Mouse (Mus musculus): Measurements from ENCODE around the gene Gm49392. TPM values are rescaled to one million over a fixed set of nuclear protein-coding genes. Genes with fewer than 3 reads are reported as not detected.
"Not testable (repeated sequence)": the region's sequence is repeated elsewhere in the genome, so short reads cannot be mapped to it uniquely, and the experiment has no call there.

The Gm49392 gene
- total RNA-seq (2021): under 1 TPM in 1 of 2 experiments, not detected in 1; 0.23 TPM

- DNase-seq (ENCODE audit: low spot score in 2 of 2); intact Hi-C loops (cut with DNase I): not testable (repeated sequence)
Observed at GRCm38 (mm10) chr13:60896794-60897193, at the start of gene Gm49392. TSS of gene Gm49392 (minus strand) at chr13:60896894.

DNA sequence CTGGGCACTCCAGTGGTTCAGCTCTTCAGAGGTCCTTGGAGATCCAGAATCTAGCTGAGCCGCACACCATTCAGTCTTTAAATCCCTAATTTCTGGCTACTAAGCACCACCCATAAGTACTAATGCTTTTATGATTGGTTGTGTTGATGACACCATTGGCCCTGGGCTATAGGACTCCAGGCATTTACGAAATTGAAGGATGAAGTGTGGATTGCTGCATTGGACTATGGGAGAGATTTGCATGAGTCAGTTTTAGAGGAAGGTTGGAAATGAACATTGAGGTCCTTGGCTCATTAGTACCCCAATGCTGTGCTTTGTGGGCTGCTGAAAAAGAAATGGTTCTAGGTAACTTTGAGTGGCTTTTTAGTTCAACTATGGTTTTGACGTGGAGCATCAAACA, 45.2 kb upstream of the Gm49392 start, which contains the start of gene Tpbpa:
TSS of gene Tpbpa (minus strand) at position 101 of the 400 bp plus-strand sequence.
- DNase-seq (ENCODE audit: low spot score in 2 of 2); intact Hi-C loops (cut with DNase I): not testable (repeated sequence)

DNA sequence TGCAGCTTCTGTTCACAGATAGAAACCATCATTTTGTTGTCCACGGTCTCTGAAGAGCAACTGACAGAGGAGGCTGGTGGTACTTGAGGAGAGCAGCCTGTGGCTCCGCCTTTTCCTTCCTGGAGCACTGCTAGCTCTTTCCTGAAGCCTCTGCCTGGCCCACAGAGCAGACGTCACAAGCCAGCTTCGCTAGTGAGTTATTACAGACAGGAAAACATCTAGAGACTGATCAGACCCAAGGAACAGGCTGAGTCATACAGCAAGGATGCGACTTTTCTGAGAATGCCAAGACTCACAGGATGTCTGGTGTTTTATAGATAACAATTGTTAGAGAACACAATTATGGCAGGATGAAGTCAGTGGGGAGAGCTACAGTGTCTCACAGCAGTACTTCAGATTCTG, 39.8 kb upstream of the Gm49392 start, which contains the start of the genes Gm49391 and Ctla2a:
TSS of gene Gm49391 (minus strand) at position 72 of the 402 bp plus-strand sequence.
TSS of gene Ctla2a (minus strand) at position 126 of the 402 bp plus-strand sequence.
- DNase-seq (ENCODE audit: low spot score in 2 of 2): no peak
- intact Hi-C loops (cut with DNase I): no loop called here

DNA sequence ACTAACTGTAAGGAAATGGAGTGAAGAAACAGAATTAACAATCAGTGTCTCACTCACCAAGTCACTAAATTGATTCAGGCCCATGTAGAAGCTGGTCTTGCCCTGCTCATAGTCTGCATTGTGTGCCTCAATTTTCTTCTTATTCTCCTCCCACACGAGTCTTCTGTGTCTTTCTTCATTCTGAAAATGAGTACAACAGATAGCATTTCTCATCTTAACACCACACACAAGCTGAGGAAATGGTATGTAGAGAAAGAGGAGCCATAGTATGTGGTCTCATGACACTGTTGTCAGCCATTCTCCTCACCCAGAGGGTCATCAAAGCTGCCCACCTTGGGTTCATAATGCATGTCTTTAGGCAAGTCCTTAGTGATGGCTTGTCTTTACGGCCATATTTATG, 38.8 kb upstream of the Gm49392 start, which contains the start of gene Gm49393:
TSS of gene Gm49393 (minus strand) at position 101 of the 400 bp plus-strand sequence.
- DNase-seq (ENCODE audit: low spot score in 2 of 2); intact Hi-C loops (cut with DNase I): not testable (repeated sequence)

- DNase-seq (ENCODE audit: low spot score in 2 of 2); intact Hi-C loops (cut with DNase I): not testable (repeated sequence)
Observed at GRCm38 (mm10) chr13:60904780-60905179, 8.1 kb upstream of the Gm49392 start, which contains the start of gene Tpbpb. TSS of gene Tpbpb (minus strand) at chr13:60904880.

DNA sequence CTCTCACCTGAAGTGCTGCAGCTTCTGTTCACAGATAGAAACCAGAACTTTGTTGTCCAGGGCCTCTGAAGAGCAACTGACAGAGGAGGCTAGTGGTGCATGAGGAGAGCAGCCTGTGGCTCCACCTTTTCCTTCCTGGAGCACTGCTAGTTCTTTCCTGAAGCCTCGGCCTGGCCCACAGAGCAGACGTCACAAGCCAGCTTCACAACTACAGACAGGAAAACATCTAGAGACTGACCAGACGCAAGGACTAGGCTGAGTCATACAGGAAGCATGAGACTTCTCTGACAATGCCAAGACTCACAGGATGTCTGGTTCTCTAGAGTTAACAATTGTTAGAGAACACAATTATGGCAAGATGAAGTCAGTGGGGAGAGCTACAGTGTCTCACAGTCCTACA, 634 bp upstream of the Gm49392 start, which contains the start of gene Ctla2b:
TSS of gene Ctla2b (minus strand) at position 120 of the 400 bp plus-strand sequence.
- peak in 1 of 2 experiments; percentile 3 for DNase-seq (ENCODE audit: low spot score in 2 of 2)
- intact Hi-C loops (cut with DNase I): no loop called here

GRCm38 (mm10) chr13:60895406-60896160, 1.1 kb downstream of the Gm49392 start:
- no peak for DNase-seq (ENCODE audit: low spot score in 2 of 2)
- intact Hi-C loops (cut with DNase I): no loop called here

GRCm38 (mm10) chr13:60892301-60892700, 4.4 kb downstream of the Gm49392 start:
- no peak for DNase-seq (ENCODE audit: low spot score in 2 of 2)
- intact Hi-C loops (cut with DNase I): no loop called here

GRCm38 (mm10) chr13:60864281-60864680, 32.4 kb downstream of the Gm49392 start, which contains the start of gene 4930486L24Rik:
TSS of gene 4930486L24Rik (minus strand) at chr13:60864475.
- DNase-seq (ENCODE audit: low spot score in 2 of 2): no peak
- intact Hi-C loops (cut with DNase I): no loop called here

DNA sequence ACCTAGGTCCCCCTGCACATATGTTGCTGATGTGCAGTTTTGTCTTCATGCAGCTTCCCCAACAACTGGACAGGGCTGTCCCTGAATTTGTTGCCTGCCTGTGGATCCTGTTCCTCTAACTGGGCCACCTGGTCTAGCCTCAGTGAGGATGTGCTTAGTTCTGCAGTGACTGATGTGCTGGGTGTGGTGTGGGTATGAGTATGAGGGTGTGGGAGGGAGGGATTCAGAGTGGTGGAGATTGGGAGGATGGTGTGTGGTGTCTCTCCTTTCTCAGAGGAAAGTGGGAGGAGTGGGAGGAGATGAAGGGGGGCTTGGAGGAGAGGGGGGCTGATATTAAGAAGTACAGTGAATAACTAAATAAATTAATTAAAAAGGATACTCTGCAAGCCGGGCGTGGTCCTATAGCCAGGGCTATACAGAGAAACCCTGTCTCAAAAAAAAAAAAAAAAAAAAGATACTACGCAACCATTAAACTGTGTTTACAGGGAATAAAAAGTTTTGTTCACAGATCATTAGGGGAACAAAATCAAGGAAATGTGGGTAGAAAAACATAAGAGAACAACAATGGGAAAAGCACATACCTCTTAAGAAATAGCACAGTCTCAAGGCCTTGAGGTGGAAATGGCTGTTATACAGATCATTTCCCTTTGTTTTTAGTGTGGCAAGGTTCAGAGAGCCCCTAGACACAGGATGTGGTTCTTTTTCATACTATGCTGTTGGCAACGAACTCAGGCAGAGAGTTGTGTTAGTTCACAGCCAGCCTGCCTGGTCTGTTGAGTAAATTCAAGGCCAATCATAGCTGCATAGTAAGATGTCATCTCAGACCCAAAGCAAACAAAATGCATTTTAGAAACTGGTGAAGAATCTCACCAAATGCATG, 48.2 kb downstream of the Gm49392 start:
- intact Hi-C loops (cut with DNase I): no loop called here
- no peak for DNase-seq (ENCODE audit: low spot score in 2 of 2)

- intact Hi-C loops (cut with DNase I): no loop called here
- no peak for DNase-seq (ENCODE audit: low spot score in 2 of 2)
Observed at GRCm38 (mm10) chr13:60843153-60843552, 53.5 kb downstream of the Gm49392 start.

DNA sequence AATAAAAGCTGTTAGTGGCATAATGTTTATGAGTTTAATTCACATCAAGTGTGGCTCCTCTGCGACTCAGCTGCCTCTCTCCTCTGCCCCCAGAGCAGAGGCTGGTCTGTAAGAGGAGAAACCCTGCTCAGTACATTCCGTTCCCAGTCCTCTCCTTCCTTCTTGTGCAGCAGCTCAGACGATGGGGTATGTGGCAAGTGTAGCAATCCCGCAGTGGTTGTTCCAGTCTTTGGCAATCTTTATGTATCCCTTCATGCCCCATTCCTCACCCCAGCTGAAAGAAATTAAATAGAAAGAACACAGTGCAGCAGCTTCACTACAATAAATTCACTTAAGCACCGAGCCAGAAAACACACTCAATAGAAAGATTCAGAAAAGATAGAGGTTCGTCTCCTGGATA, 54.0 kb downstream of the Gm49392 start:
- DNase-seq (ENCODE audit: low spot score in 2 of 2): no peak
- intact Hi-C loops (cut with DNase I): no loop called here

DNA sequence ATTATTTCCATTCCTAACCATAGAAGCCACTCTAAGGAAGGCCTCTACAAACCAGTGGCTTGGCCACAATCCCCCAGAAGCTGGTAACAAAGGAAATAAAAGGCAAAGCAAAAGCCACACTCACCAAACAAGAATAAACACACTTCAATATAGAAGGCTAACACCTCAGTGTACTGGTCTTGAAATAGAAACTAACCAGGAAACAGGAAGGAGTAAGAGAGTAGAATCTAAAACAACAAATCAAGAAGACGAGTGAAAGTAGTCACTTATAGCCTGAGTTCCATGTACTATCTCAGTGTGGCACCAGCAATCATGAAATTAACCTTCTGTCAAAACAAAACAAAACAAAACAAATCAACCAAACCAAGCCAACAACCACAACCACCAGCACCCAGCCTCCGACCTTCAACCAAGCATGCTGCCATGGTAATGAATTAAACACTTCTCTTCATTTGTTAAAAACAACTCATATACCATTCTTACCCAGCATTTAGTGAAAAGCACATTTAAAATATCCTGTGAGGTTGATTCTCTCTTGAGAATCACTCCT, 57.3 kb downstream of the Gm49392 start:
- intact Hi-C loops (cut with DNase I): no loop called here
- no peak for DNase-seq (ENCODE audit: low spot score in 2 of 2)

GRCm38 (mm10) chr13:60826052-60826451, 70.6 kb downstream of the Gm49392 start:
- DNase-seq (ENCODE audit: low spot score in 2 of 2): no peak

GRCm38 (mm10) chr13:60820486-60821175, 76.1 kb downstream of the Gm49392 start:
- DNase-seq (ENCODE audit: low spot score in 2 of 2): no peak
- intact Hi-C loops (cut with DNase I): no loop called here

More at GRCm38 (mm10) chr13:60826052-60826451, 70.6 kb downstream of the Gm49392 start:
- intact Hi-C loops (cut with DNase I): no loop called here

GRCm38 (mm10) chr13:60819469-60819868, 77.2 kb downstream of the Gm49392 start:
- intact Hi-C loops (cut with DNase I): loop anchor here (1.0 kb wide), 1 partner anchor 60 kb away; no protein-coding TSS in a partner anchor
- peak; percentile 3 to 19 for DNase-seq (ENCODE audit: low spot score in 2 of 2)

DNA sequence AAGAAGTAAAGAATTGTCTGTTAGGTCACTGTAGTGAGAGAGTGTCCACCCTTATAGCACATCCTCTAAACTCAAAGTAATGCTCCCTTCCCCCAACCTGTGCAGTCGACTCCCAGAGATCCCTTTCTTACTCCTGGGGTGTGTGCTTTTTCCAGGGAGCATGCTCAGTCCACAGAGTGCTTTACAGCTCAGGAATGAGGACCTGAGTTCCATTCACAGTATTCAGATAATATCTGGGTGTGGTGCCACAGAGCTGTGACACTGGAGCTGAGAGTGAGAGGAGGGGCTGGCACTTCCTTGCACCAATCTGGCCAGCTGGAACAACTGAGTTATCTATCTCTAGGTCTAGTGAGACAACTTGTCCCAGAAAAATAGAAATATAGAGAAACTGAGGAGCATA, 83.0 kb downstream of the Gm49392 start:
- intact Hi-C loops (cut with DNase I): no loop called here
- DNase-seq (ENCODE audit: low spot score in 2 of 2): no peak

GRCm38 (mm10) chr13:60812768-60813167, 83.9 kb downstream of the Gm49392 start:
- intact Hi-C loops (cut with DNase I): no loop called here
- DNase-seq (ENCODE audit: low spot score in 2 of 2): no peak

DNA sequence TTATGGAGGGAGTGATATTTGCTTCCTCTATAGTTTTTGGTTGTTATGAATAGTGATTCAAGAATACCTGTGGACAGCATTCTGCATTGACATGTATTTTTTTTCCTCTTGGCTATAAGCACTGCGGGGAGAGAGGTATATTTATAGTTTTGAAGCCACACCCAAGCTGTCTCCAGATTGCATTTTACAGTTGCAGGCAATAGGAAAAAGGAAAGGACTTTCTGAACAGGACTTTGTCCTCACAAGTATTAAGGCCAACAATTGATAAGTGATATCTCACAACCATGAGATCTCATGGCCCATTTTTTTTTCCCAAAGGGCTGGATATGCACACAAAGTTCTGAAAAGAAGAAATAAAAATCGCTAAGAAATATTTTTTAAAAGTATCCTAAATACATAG, 87.0 kb downstream of the Gm49392 start:
- intact Hi-C loops (cut with DNase I): no loop called here
- no peak for DNase-seq (ENCODE audit: low spot score in 2 of 2)
